Mouse (Mus musculus) kidney, postnatal 0 days (tissue): Measurements from ENCODE around the gene Hes6. TPM values are rescaled to one million over a fixed set of nuclear protein-coding genes. Genes with fewer than 3 reads are reported as not detected.

Experiments
- ATAC-seq: fragments of 200-750 bp; cut with Nextera tagmentation; replicated peaks from 2 replicates; pipeline ENCODE4 v1.8.0; 2017; ENCODE audit warnings: low read depth, moderate number of reproducible peaks, moderate TSS enrichment, moderate library complexity; ENCODE audit not compliant: low FRiP score
- DNase-seq: peaks from one replicate; pipeline ENCODE4 v3.0.0-alpha.2; 2016; ENCODE audit warnings: low spot score
- H3K27ac ChIP-seq: fragments of 300-500 bp; sonication (generic); 2 replicates; pipeline ENCODE4 v1.5.1; 2014; ENCODE audit warnings: mild to moderate bottlenecking
- H3K27me3 ChIP-seq: fragments of 300-500 bp; sonication (generic); 2 replicates; pipeline ENCODE4 v1.6.1; 2014; ENCODE audit warnings: low read length, mixed read lengths; ENCODE audit not compliant: insufficient read depth
- H3K36me3 ChIP-seq: fragments of 300-500 bp; sonication (generic); 2 replicates; pipeline ENCODE4 v1.6.1; 2014; ENCODE audit warnings: low read length, mixed read lengths; ENCODE audit not compliant: insufficient read depth
- H3K4me1 ChIP-seq: fragments of 300-500 bp; sonication (generic); replicated peaks from 2 replicates; pipeline ENCODE4 v1.6.1; 2014; ENCODE audit warnings: antibody characterized with exemption, low read length, mixed read lengths; ENCODE audit not compliant: insufficient read depth
- H3K4me2 ChIP-seq: fragments of 300-500 bp; sonication (generic); 2 replicates; pipeline ENCODE4 v1.6.1; 2014; ENCODE audit warnings: mild to moderate bottlenecking, low read length, moderate library complexity, mixed read lengths
- H3K4me3 ChIP-seq: fragments of 300-500 bp; sonication (generic); replicated peaks from 2 replicates; pipeline ENCODE4 v1.5.1; 2014; ENCODE audit warnings: low read depth, low read length
- H3K9ac ChIP-seq: fragments of 300-500 bp; sonication (generic); 2 replicates; pipeline ENCODE4 v1.6.1; 2014; ENCODE audit warnings: low read depth, low read length
- H3K9me3 ChIP-seq: fragments of 300-500 bp; sonication (generic); replicated peaks from 2 replicates; pipeline ENCODE4 v1.6.1; 2016; ENCODE audit warnings: low read length, inconsistent platforms, mixed read lengths
- CTCF ChIP-seq: IDR thresholded peaks from 2 replicates; pipeline ENCODE4 v1.5.1; 2016; ENCODE audit warnings: antibody characterized with exemption, low read depth, mild to moderate bottlenecking, moderate library complexity
- WGBS: fragments of 180-500 bp; shearing (Covaris S2); extraction: QIAGEN DNeasy Blood & Tissue Kit; methylation state at CpG from one replicate; pipeline ENCODE4 v1.1.7; 2014; 5-methylcytosine and 5-hydroxymethylcytosine counted together
- polyA plus RNA-seq: library from polyadenylated mRNA; unstranded; fragments of >200 nt; fragmentation: Nextera tagmentation; extraction: Ambion mirVana; gene quantifications from 2 replicates; pipeline ENCODE4 v1.2.1, GENCODE M21; 2015

Hes6 gene
- polyA plus RNA-seq, 1 experiment from 2014 or later = 60.6 TPM

- Histone ChIP-seq H3K4me3 (peak overlapping the region; percentile 37; the same call in 1 of the 2 replicates), H3K27me3 (no peaks in the 10 kb centered on the region), H3K36me3 (0 out of 2 replicates have a peak, but pooled peaks cover 5% of the 10 kb centered on the region), H3K9me3 (no peaks in the 10 kb centered on the region), H3K4me1 (0 out of 2 replicates have a peak, but pooled peaks cover 3% of the 10 kb centered on the region), H3K27ac (no peak overlapping the region), H3K9ac (peak overlapping the region; percentile 59; the same call in 1 of the 2 replicates), H3K4me2 (peak overlapping the region; percentile 89)
- DNase-seq (no peak), ATAC-seq (no peak; the same call in 1 of the 2 replicates)
- 26% methylated on average over 8 of the region's 8 CpGs for whole genome bisulfite sequencing
- no peak for TF ChIP-seq CTCF
Observed at GRCm38 (mm10) chr1:91365816-91366214, 48.0 kb downstream of the Hes6 start.

GRCm38 (mm10) chr1:91364822-91365644 lies 48.8 kb downstream of the Hes6 start:
- 0 out of 2 replicates have a peak, but pooled peaks cover 3% of the 10 kb centered on the region for H3K36me3 ChIP-seq
- 0 out of 2 replicates have a peak, but pooled peaks cover 3% of the 10 kb centered on the region for H3K4me1 ChIP-seq
- no peak overlapping the region for H3K4me2 ChIP-seq
- H3K4me3 ChIP-seq = no peak overlapping the region
- H3K27me3 ChIP-seq = no peaks in the 10 kb centered on the region
- ATAC-seq = no peak
- no peaks in the 10 kb centered on the region for H3K9me3 ChIP-seq
- DNase-seq = peak; percentile 19
- WGBS = 69% methylated on average over 16 of the region's 16 CpGs
- TF ChIP-seq CTCF = no peak
- no peak overlapping the region for H3K9ac ChIP-seq
- no peak overlapping the region for H3K27ac ChIP-seq

GRCm38 (mm10) chr1:91362113-91362512 lies 51.7 kb downstream of the Hes6 start:
- Histone ChIP-seq H3K4me2 (no peak overlapping the region), H3K36me3 (no peaks in the 10 kb centered on the region), H3K4me1 (0 out of 2 replicates have a peak, but pooled peaks cover 3% of the 10 kb centered on the region), H3K27me3 (no peaks in the 10 kb centered on the region), H3K9ac (no peak overlapping the region), H3K9me3 (no peaks in the 10 kb centered on the region), H3K4me3 (no peak overlapping the region), H3K27ac (no peak overlapping the region)
- no peak for DNase-seq
- WGBS = 73% methylated on average over 5 of the region's 5 CpGs
- no peak for ATAC-seq
- no peak for TF ChIP-seq CTCF

Other genes starting within 250 kb of the Hes6 start
- 2.1 and 2.5 TPM in 2 replicates for gene Ramp1, start 234.2 kb downstream of the Hes6 start, polyA plus RNA-seq
- gene Ube2f, start 163.7 kb downstream of the Hes6 start, polyA plus RNA-seq = 67.3 and 68.6 TPM in 2 replicates
- gene Scly, start 115.7 kb downstream of the Hes6 start, polyA plus RNA-seq = 23.7 and 28.4 TPM in 2 replicates
- gene Espnl, start 92.0 kb downstream of the Hes6 start, polyA plus RNA-seq = 0.05 and 0.09 TPM in 2 replicates
- gene Klhl30, start 63.0 kb downstream of the Hes6 start, polyA plus RNA-seq = 0.22 and 0.39 TPM in 2 replicates
- gene Erfe, start 47.6 kb downstream of the Hes6 start, polyA plus RNA-seq = 0.84 and 1.2 TPM in 2 replicates
- 91.0 and 99.8 TPM in 2 replicates for gene Ilkap, start 15.2 kb downstream of the Hes6 start, polyA plus RNA-seq
- gene Per2, start 45.3 kb upstream of the Hes6 start, polyA plus RNA-seq = 2.3 and 2.7 TPM in 2 replicates
- 6.3 and 6.5 TPM in 2 replicates for gene Traf3ip1, start 80.6 kb upstream of the Hes6 start, polyA plus RNA-seq
- gene Asb1, start 126.5 kb upstream of the Hes6 start, polyA plus RNA-seq = 4.0 and 4.3 TPM in 2 replicates